ENCODE assay signal across 10 mouse cellular contexts in the genomic region with DNA sequence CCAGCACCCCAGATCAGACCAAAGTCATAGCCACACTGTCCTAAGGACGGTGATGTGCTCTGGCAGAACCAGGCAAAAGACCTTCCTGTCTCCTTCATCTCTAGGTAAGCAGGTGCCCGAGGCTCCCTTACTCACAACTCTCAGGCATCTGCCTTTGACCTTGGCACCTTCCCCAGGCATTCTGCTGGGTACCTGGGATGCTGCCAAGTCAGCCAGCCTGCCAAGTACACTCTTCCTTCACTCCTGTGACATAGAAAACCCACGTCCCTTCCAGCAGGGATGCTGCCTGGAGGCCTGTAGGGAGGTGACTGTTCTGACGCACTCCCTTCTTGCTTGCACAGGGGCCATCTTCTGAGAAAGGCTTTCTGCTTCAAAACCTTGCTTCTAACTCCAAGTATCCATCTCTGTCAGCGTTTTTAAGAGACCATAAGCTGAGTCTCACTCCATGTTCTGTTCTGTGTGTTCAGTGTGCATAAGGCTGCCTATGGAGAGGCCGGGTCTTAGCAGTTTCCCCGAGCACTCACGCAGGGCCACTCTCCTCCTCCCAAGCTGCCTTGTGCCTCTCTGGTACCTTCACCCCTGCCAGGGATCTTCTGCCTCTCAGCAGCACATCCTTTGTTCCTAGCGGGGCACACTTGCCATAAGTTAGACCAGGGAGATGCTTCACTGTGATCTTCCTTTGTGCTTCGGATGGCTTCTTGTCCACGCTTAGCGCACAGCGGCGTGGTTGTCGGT. TPM values are rescaled to one million over a fixed set of nuclear protein-coding genes. Genes with fewer than 3 reads are reported as not detected.
DNase-seq lines count a peak whose midpoint lies in the region; ATAC-seq lines count a peak whose summit lies in the region.
"Had no signal": no experiment of that assay in that cellular context is flagged by ENCODE, and none has a peak within 500 bp of the region (broad histone marks: within the 10 kb centered on the region; RNA-seq: fewer than 3 reads in every experiment).

No protein-coding gene starts in this region.

- no peak overlapping the region for H3K4me2 ChIP-seq in hindbrain, embryonic 16.5 days (ENCODE audit: low read length)
- H3K4me2 ChIP-seq in neural tube, embryonic 14.5 days (ENCODE audit: low read depth, low read length): no peak overlapping the region
- no peak overlapping the region for H3K4me2 ChIP-seq in intestine, embryonic 16.5 days (ENCODE audit: low read depth, low read length)

- no peak overlapping the region for H3K4me3 ChIP-seq in hindbrain, embryonic 16.5 days (ENCODE audit: low read length)
- H3K4me3 ChIP-seq in neural tube, embryonic 14.5 days (ENCODE audit: low read depth, low read length): no peak overlapping the region
- no peak overlapping the region for H3K4me3 ChIP-seq in intestine, embryonic 16.5 days (ENCODE audit: low read length)
- H3K4me3 ChIP-seq: myocyte had no signal

- DNase-seq in ovary, adult 18-20 months (ENCODE audit: low spot score): peak; percentile 30
- no peak for DNase-seq in ovary, postnatal 10 days (ENCODE audit: low spot score)
- peak; percentile 78 for DNase-seq in cerebellum, adult 8-10 months
- no peak for DNase-seq in urinary bladder, postnatal 36 days (ENCODE audit: low spot score in 2 of 2)

- H3K27me3 ChIP-seq in hindbrain, embryonic 16.5 days (replicated peaks; ENCODE audit: control insufficient read depth, insufficient read depth, low read length): no peaks in the 10 kb centered on the region
- H3K27me3 ChIP-seq in neural tube, embryonic 14.5 days (ENCODE audit: control insufficient read depth, insufficient read depth, low read length): no peaks in the 10 kb centered on the region
- H3K27me3 ChIP-seq in intestine, embryonic 16.5 days (replicated peaks; ENCODE audit: control insufficient read depth, insufficient read depth, low read length): no peaks in the 10 kb centered on the region

- ATAC-seq in hindbrain, embryonic 16.5 days: peak; percentile 76; the same call in 1 of the 2 replicates
- ATAC-seq in neural tube, embryonic 14.5 days (ENCODE audit: low read depth): peak; percentile 65
- ATAC-seq in intestine, embryonic 16.5 days: no peak
- no peak for ATAC-seq in megakaryocyte, adult 5-6 weeks (ENCODE audit: poor library complexity, severe bottlenecking)

- peaks cover 17% of the 10 kb centered on the region for H3K4me1 ChIP-seq in hindbrain, embryonic 16.5 days (ENCODE audit: control insufficient read depth, insufficient read depth, low read depth, low read length)
- H3K4me1 ChIP-seq in neural tube, embryonic 14.5 days (ENCODE audit: control insufficient read depth, insufficient read depth, low read length): no peaks in the 10 kb centered on the region
- H3K4me1 ChIP-seq in intestine, embryonic 16.5 days (ENCODE audit: control insufficient read depth, insufficient read depth, low read length): peaks cover 14% of the 10 kb centered on the region

- peak overlapping the region; percentile 27; the same call in 1 of the 2 replicates for H3K9ac ChIP-seq in hindbrain, embryonic 16.5 days (ENCODE audit: low read depth, low read length)
- H3K9ac ChIP-seq in neural tube, embryonic 14.5 days (replicated peaks; ENCODE audit: low read depth, low read length): no peak overlapping the region
- no peak overlapping the region for H3K9ac ChIP-seq in intestine, embryonic 16.5 days (ENCODE audit: low read depth, low read length)

- peak overlapping the region; percentile 75 for H3K27ac ChIP-seq in hindbrain, embryonic 16.5 days (ENCODE audit: low read depth, low read length)
- H3K27ac ChIP-seq in neural tube, embryonic 14.5 days (ENCODE audit: low read depth, low read length): 0 out of 2 replicates have a peak overlapping the region, but pooled peaks have one; percentile 45
- no peak overlapping the region for H3K27ac ChIP-seq in intestine, embryonic 16.5 days (ENCODE audit: low read length)

- H3K36me3 ChIP-seq in hindbrain, embryonic 16.5 days (ENCODE audit: control insufficient read depth, insufficient read depth, low read length): no peaks in the 10 kb centered on the region
- no peaks in the 10 kb centered on the region for H3K36me3 ChIP-seq in neural tube, embryonic 14.5 days (ENCODE audit: control insufficient read depth, insufficient read depth, low read length)
- H3K36me3 ChIP-seq in intestine, embryonic 16.5 days (ENCODE audit: control insufficient read depth, insufficient read depth, low read length): no peaks in the 10 kb centered on the region

- 47% methylated on average over 15 of the region's 15 CpGs for WGBS in hindbrain, embryonic 16.5 days
- WGBS in neural tube, embryonic 14.5 days: 63% methylated on average over 15 of the region's 15 CpGs
- WGBS in intestine, embryonic 16.5 days: 75% methylated on average over 15 of the region's 15 CpGs

- no peaks in the 10 kb centered on the region for H3K9me3 ChIP-seq in hindbrain, embryonic 16.5 days (ENCODE audit: control insufficient read depth, low read length)
- no peaks in the 10 kb centered on the region for H3K9me3 ChIP-seq in neural tube, embryonic 14.5 days (ENCODE audit: control insufficient read depth, low read length)
- H3K9me3 ChIP-seq in intestine, embryonic 16.5 days (ENCODE audit: control insufficient read depth, low read length): no peaks in the 10 kb centered on the region

RNA-seq across cellular contexts. Expression of a gene that starts 28.0 kb away (rescaled TPM):
- polyA plus RNA-seq in hindbrain, embryonic 16.5 days (2015; fragmentation: Nextera tagmentation; extraction: Ambion mirVana): 753 and 794 TPM in 2 replicates
- 1,040 and 1,059 TPM in 2 replicates for polyA plus RNA-seq in neural tube, embryonic 14.5 days (2014; fragmentation: Nextera tagmentation; extraction: Ambion mirVana)
- polyA plus RNA-seq in intestine, embryonic 16.5 days (2015; fragmentation: Nextera tagmentation; extraction: Ambion mirVana): 1,552 and 1,622 TPM in 2 replicates
- 1,007 and 1,017 TPM in 2 replicates for total RNA-seq in megakaryocyte, adult 5-6 weeks (2015)
- 343 and 384 TPM in 2 replicates for total RNA-seq in megakaryocyte, adult 5-6 weeks (2017)

RNA-seq across cellular contexts. Expression of a gene that starts 38.7 kb away (rescaled TPM):
- polyA plus RNA-seq in hindbrain, embryonic 16.5 days (2015; fragmentation: Nextera tagmentation; extraction: Ambion mirVana): not detected in 2 replicates
- polyA plus RNA-seq in neural tube, embryonic 14.5 days (2014; fragmentation: Nextera tagmentation; extraction: Ambion mirVana): not detected in 2 replicates
- not detected in 2 replicates for polyA plus RNA-seq in intestine, embryonic 16.5 days (2015; fragmentation: Nextera tagmentation; extraction: Ambion mirVana)
- not detected in 2 replicates for total RNA-seq in megakaryocyte, adult 5-6 weeks (2015)
- not detected in 2 replicates for total RNA-seq in megakaryocyte, adult 5-6 weeks (2017)
- total RNA-seq: heart, postnatal 36 days had no signal
- polyA plus RNA-seq: myocyte had no signal

Comparison
In these comparisons a context has a peak if more than half of its experiments do, and no peak if none do; other contexts are left out.
1. DNase-seq: peak in ovary, adult 18-20 months (single experiment) and cerebellum, adult 8-10 months (single experiment); none in ovary, postnatal 10 days (single experiment) and urinary bladder, postnatal 36 days (0 of 2).
2. ATAC-seq: peak in hindbrain, embryonic 16.5 days (single experiment) and neural tube, embryonic 14.5 days (single experiment); none in intestine, embryonic 16.5 days (single experiment) and megakaryocyte, adult 5-6 weeks (single experiment).